Mouse (Mus musculus): ENCODE data around the gene Maml2. TPM values are rescaled to one million over a fixed set of nuclear protein-coding genes. Genes with fewer than 3 reads are reported as not detected.

Maml2 gene
- polyA plus RNA-seq, 1 experiment, result 1.5 TPM

GRCm38 (mm10) chr9:13599334-13599614 lies 301.5 kb downstream of the Maml2 start:
- H3ac ChIP-seq (ENCODE audit: control insufficient read depth, insufficient read length, low read depth), result no peak overlapping the region
- H3K79me3 ChIP-seq (ENCODE audit: low read depth), result no peaks in the 10 kb centered on the region
- no peaks in the 10 kb centered on the region for H3K36me3 ChIP-seq (ENCODE audit: control insufficient read depth, insufficient read depth)
- no peaks in the 10 kb centered on the region for H3K79me2 ChIP-seq (ENCODE audit: control insufficient read depth, insufficient read depth)
- H3K27me3 ChIP-seq (ENCODE audit: control insufficient read depth, insufficient read depth, insufficient read length), result no peaks in the 10 kb centered on the region
- TF ChIP-seq FOSL1 (IDR thresholded peaks at IDR 0.05; ENCODE audit: insufficient read depth, low read length, poor library complexity, severe bottlenecking), result no peak
- TF ChIP-seq CEBPB (IDR thresholded peaks at IDR 0.05; ENCODE audit: low read depth), result no peak
- no peak for TF ChIP-seq USF1 (IDR thresholded peaks at IDR 0.05; ENCODE audit: low read depth)
- no peak for TF ChIP-seq MYOD1 (IDR thresholded peaks at IDR 0.05; ENCODE audit: control insufficient read depth, insufficient read length, low read depth)
- no peak overlapping the region for H3K4me3 ChIP-seq (ENCODE audit: insufficient read depth, poor library complexity, severe bottlenecking)

DNA sequence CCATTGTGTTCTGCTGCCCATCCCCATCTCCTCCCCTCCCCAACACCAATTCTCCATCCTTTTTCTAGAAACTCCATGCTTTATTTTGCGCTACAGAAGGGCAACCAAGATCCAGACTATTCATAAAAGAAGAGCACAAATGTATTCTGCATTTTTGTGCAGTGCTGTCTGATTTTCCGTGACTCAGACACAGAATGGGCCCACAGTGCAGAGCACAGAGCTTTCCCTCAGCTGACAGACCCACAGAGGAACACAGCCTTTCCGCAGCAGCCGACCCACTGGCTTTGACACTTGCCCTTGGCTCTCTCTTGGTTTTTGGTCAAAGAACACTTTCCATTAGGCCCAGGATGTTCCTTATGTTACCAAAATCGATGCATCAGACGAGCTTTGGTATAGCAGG lies 302.0 kb downstream of the Maml2 start:
- H3K27me3 ChIP-seq (ENCODE audit: control insufficient read depth, insufficient read depth, insufficient read length), result no peaks in the 10 kb centered on the region
- no peaks in the 10 kb centered on the region for H3K79me2 ChIP-seq (ENCODE audit: control insufficient read depth, insufficient read depth)
- H3K36me3 ChIP-seq (ENCODE audit: control insufficient read depth, insufficient read depth), result no peaks in the 10 kb centered on the region
- TF ChIP-seq CTCF (IDR thresholded peaks at IDR 0.05; ENCODE audit: control insufficient read depth, insufficient read depth, insufficient read length), result no peak
- no peak for TF ChIP-seq MYOD1 (IDR thresholded peaks at IDR 0.05; ENCODE audit: control insufficient read depth, insufficient read length, low read depth)
- no peak for TF ChIP-seq USF1 (IDR thresholded peaks at IDR 0.05; ENCODE audit: low read depth)
- no peak for TF ChIP-seq FOSL1 (IDR thresholded peaks at IDR 0.05; ENCODE audit: insufficient read depth, low read length, poor library complexity, severe bottlenecking)
- TF ChIP-seq MYOG (IDR thresholded peaks at IDR 0.05; ENCODE audit: control insufficient read depth, extremely low read depth, insufficient read length), result no peak
- TF ChIP-seq CEBPB (IDR thresholded peaks at IDR 0.05; ENCODE audit: low read depth), result no peak
- TF ChIP-seq MAX (IDR thresholded peaks at IDR 0.05), result no peak
- H3ac ChIP-seq (ENCODE audit: control insufficient read depth, insufficient read length, low read depth), result no peak overlapping the region
- no peak overlapping the region for H3K4me3 ChIP-seq (ENCODE audit: insufficient read depth, poor library complexity, severe bottlenecking)
- no peaks in the 10 kb centered on the region for H3K79me3 ChIP-seq (ENCODE audit: low read depth)

- no peak overlapping the region for H3ac ChIP-seq (ENCODE audit: control insufficient read depth, insufficient read length, low read depth)
- no peaks in the 10 kb centered on the region for H3K27me3 ChIP-seq (ENCODE audit: control insufficient read depth, insufficient read depth, insufficient read length)
- H3K36me3 ChIP-seq (ENCODE audit: control insufficient read depth, insufficient read depth), result no peaks in the 10 kb centered on the region
- no peak overlapping the region for H3K4me3 ChIP-seq (ENCODE audit: insufficient read depth, poor library complexity, severe bottlenecking)
- H3K79me2 ChIP-seq (ENCODE audit: control insufficient read depth, insufficient read depth), result no peaks in the 10 kb centered on the region
- H3K79me3 ChIP-seq (ENCODE audit: low read depth), result no peaks in the 10 kb centered on the region
- TF ChIP-seq MAX (IDR thresholded peaks at IDR 0.05), result no peak
Measured at GRCm38 (mm10) chr9:13601729-13602128, 304.0 kb downstream of the Maml2 start.

GRCm38 (mm10) chr9:13603533-13604143 lies 305.9 kb downstream of the Maml2 start:
- no peak overlapping the region for H3K4me3 ChIP-seq (ENCODE audit: insufficient read depth, poor library complexity, severe bottlenecking)
- no peaks in the 10 kb centered on the region for H3K36me3 ChIP-seq (ENCODE audit: control insufficient read depth, insufficient read depth)
- H3ac ChIP-seq (ENCODE audit: control insufficient read depth, insufficient read length, low read depth), result no peak overlapping the region
- H3K27me3 ChIP-seq (ENCODE audit: control insufficient read depth, insufficient read depth, insufficient read length), result no peaks in the 10 kb centered on the region
- no peaks in the 10 kb centered on the region for H3K79me3 ChIP-seq (ENCODE audit: low read depth)
- TF ChIP-seq MYOD1 (IDR thresholded peaks at IDR 0.05; ENCODE audit: control insufficient read depth, insufficient read length, low read depth) (no peak), USF1 (IDR thresholded peaks at IDR 0.05; ENCODE audit: low read depth) (no peak)
- no peaks in the 10 kb centered on the region for H3K79me2 ChIP-seq (ENCODE audit: control insufficient read depth, insufficient read depth)

GRCm38 (mm10) chr9:13607609-13608185 lies 309.9 kb downstream of the Maml2 start:
- Histone ChIP-seq H3K79me3 (ENCODE audit: low read depth) (no peaks in the 10 kb centered on the region), H3K79me2 (ENCODE audit: control insufficient read depth, insufficient read depth) (no peaks in the 10 kb centered on the region), H3K27me3 (ENCODE audit: control insufficient read depth, insufficient read depth, insufficient read length) (no peaks in the 10 kb centered on the region), H3K36me3 (ENCODE audit: control insufficient read depth, insufficient read depth) (no peaks in the 10 kb centered on the region), H3ac (ENCODE audit: control insufficient read depth, insufficient read length, low read depth) (no peak overlapping the region), H3K4me3 (ENCODE audit: insufficient read depth, poor library complexity, severe bottlenecking) (no peak overlapping the region)
- no peak for TF ChIP-seq CTCF (IDR thresholded peaks at IDR 0.05; ENCODE audit: control insufficient read depth, insufficient read depth, insufficient read length)
- no peak for TF ChIP-seq MYOD1 (IDR thresholded peaks at IDR 0.05; ENCODE audit: control insufficient read depth, insufficient read length, low read depth)
- TF ChIP-seq CEBPB (IDR thresholded peaks at IDR 0.05; ENCODE audit: low read depth), result no peak
- TF ChIP-seq FOSL1 (IDR thresholded peaks at IDR 0.05; ENCODE audit: insufficient read depth, low read length, poor library complexity, severe bottlenecking), result no peak
- TF ChIP-seq USF1 (IDR thresholded peaks at IDR 0.05; ENCODE audit: low read depth), result no peak

- H3K27me3 ChIP-seq (ENCODE audit: control insufficient read depth, insufficient read depth, insufficient read length), result no peaks in the 10 kb centered on the region
- TF ChIP-seq MAX (IDR thresholded peaks at IDR 0.05) (no peak), CEBPB (IDR thresholded peaks at IDR 0.05; ENCODE audit: low read depth) (no peak), FOSL1 (IDR thresholded peaks at IDR 0.05; ENCODE audit: insufficient read depth, low read length, poor library complexity, severe bottlenecking) (no peak), USF1 (IDR thresholded peaks at IDR 0.05; ENCODE audit: low read depth) (no peak), MYOD1 (IDR thresholded peaks at IDR 0.05; ENCODE audit: control insufficient read depth, insufficient read length, low read depth) (no peak), CTCF (IDR thresholded peaks at IDR 0.05; ENCODE audit: control insufficient read depth, insufficient read depth, insufficient read length) (no peak), MYOG (IDR thresholded peaks at IDR 0.05; ENCODE audit: control insufficient read depth, extremely low read depth, insufficient read length) (no peak)
- H3K4me3 ChIP-seq (ENCODE audit: insufficient read depth, poor library complexity, severe bottlenecking), result no peak overlapping the region
- H3ac ChIP-seq (ENCODE audit: control insufficient read depth, insufficient read length, low read depth), result no peak overlapping the region
- no peaks in the 10 kb centered on the region for H3K79me2 ChIP-seq (ENCODE audit: control insufficient read depth, insufficient read depth)
- no peaks in the 10 kb centered on the region for H3K36me3 ChIP-seq (ENCODE audit: control insufficient read depth, insufficient read depth)
- H3K79me3 ChIP-seq (ENCODE audit: low read depth), result no peaks in the 10 kb centered on the region
Measured at GRCm38 (mm10) chr9:13608532-13609071, 310.8 kb downstream of the Maml2 start.

Measured in C2C12 (cell line).